Mouse (Mus musculus): Measurements from ENCODE around the gene Cngb1. TPM values are rescaled to one million over a fixed set of nuclear protein-coding genes. Genes with fewer than 3 reads are reported as not detected.

The Cngb1 gene
- total and polyA plus RNA-seq, 3 experiments: 0.03 TPM; not detected in 2

- no peak overlapping the region for H3K9ac ChIP-seq (ENCODE audit: control insufficient read depth, low read depth, low read length, poor library complexity, severe bottlenecking)
- H3K27me3 ChIP-seq (ENCODE audit: control insufficient read depth in 1 of 2, insufficient read depth in 2 of 2, low read length in 2 of 2): peaks cover 0 to 2% of the 10 kb centered on the region in 2 experiments; a peak in 3 of 4 replicates
- TF ChIP-seq KAT2A (conservative IDR thresholded peaks at IDR 0.05; ENCODE audit: low read depth, low read length): no peak
- DNase-seq (ENCODE audit: low read depth, low spot score): no peak
- H3K9me3 ChIP-seq (replicated peaks; ENCODE audit: insufficient read depth, low read length): no peaks in the 10 kb centered on the region
- H3K36me3 ChIP-seq (ENCODE audit: control insufficient read depth in 1 of 2, insufficient read depth in 2 of 2, low read length in 2 of 2): no peaks in the 10 kb centered on the region
- no peaks in the 10 kb centered on the region for H3K79me2 ChIP-seq (ENCODE audit: control insufficient read depth, insufficient read depth, low read length, poor library complexity)
- H3K27ac ChIP-seq (ENCODE audit: control insufficient read depth, low read depth, low read length): no peak overlapping the region
- H3K4me3 ChIP-seq (ENCODE audit: control insufficient read depth in 1 of 2, insufficient read depth in 1 of 2, low read depth in 2 of 2, low read length in 2 of 2): no peak overlapping the region
- H3K4me1 ChIP-seq (ENCODE audit: control insufficient read depth in 1 of 2, insufficient read depth in 2 of 2, low read length in 2 of 2): no peaks in the 10 kb centered on the region
Measured at GRCm38 (mm10) chr8:95320224-95321139, 14.1 kb upstream of the Cngb1 start.

- H3K27me3 ChIP-seq (ENCODE audit: control insufficient read depth in 1 of 2, insufficient read depth in 2 of 2, low read length in 2 of 2): peaks cover 2% of the 10 kb centered on the region in 2 experiments; a peak in 3 of 4 replicates
- H3K4me3 ChIP-seq (ENCODE audit: control insufficient read depth in 1 of 2, insufficient read depth in 1 of 2, low read depth in 2 of 2, low read length in 2 of 2): no peak overlapping the region
- H3K79me2 ChIP-seq (ENCODE audit: control insufficient read depth, insufficient read depth, low read length, poor library complexity): no peaks in the 10 kb centered on the region
- no peak for TF ChIP-seq BHLHE40 (IDR thresholded peaks at IDR 0.05; ENCODE audit: borderline replicate concordance, low read depth, low read length)
- no peak overlapping the region for H3K9ac ChIP-seq (ENCODE audit: control insufficient read depth, low read depth, low read length, poor library complexity, severe bottlenecking)
- no peaks in the 10 kb centered on the region for H3K36me3 ChIP-seq (ENCODE audit: control insufficient read depth in 1 of 2, insufficient read depth in 2 of 2, low read length in 2 of 2)
- DNase-seq (ENCODE audit: low read depth, low spot score): no peak
- no peaks in the 10 kb centered on the region for H3K9me3 ChIP-seq (replicated peaks; ENCODE audit: insufficient read depth, low read length)
- no peaks in the 10 kb centered on the region for H3K4me1 ChIP-seq (ENCODE audit: control insufficient read depth in 1 of 2, insufficient read depth in 2 of 2, low read length in 2 of 2)
- H3K27ac ChIP-seq (ENCODE audit: control insufficient read depth, low read depth, low read length): no peak overlapping the region
Measured at GRCm38 (mm10) chr8:95315350-95315749, 9.0 kb upstream of the Cngb1 start.

DNA sequence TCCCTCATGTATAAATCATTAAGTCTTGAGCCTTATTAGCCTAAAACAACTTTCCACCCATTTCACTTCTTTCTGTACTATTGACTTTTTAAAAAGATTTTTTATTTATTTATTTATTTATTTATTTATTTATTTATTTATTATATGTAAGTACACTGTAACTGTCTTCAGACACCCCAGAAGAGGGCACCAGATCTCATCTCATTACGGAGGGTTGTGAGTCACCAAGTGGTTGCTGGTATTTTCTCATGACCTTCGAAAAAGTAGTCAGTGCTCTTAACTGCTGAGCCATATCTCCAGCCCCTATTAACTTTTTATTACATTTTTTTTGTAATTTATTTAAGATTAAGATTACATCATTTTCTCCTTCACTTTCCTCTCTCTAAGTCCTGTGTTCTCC, 8.3 kb upstream of the Cngb1 start:
- H3K9ac ChIP-seq (ENCODE audit: control insufficient read depth, low read depth, low read length, poor library complexity, severe bottlenecking): no peak overlapping the region
- DNase-seq (ENCODE audit: low read depth, low spot score): no peak
- no peaks in the 10 kb centered on the region for H3K9me3 ChIP-seq (replicated peaks; ENCODE audit: insufficient read depth, low read length)
- no peak overlapping the region for H3K27ac ChIP-seq (ENCODE audit: control insufficient read depth, low read depth, low read length)
- H3K79me2 ChIP-seq (ENCODE audit: control insufficient read depth, insufficient read depth, low read length, poor library complexity): no peaks in the 10 kb centered on the region
- H3K4me1 ChIP-seq (ENCODE audit: control insufficient read depth in 1 of 2, insufficient read depth in 2 of 2, low read length in 2 of 2): no peaks in the 10 kb centered on the region
- no peaks in the 10 kb centered on the region for H3K36me3 ChIP-seq (ENCODE audit: control insufficient read depth in 1 of 2, insufficient read depth in 2 of 2, low read length in 2 of 2)
- H3K4me3 ChIP-seq (ENCODE audit: control insufficient read depth in 1 of 2, insufficient read depth in 1 of 2, low read depth in 2 of 2, low read length in 2 of 2): no peak overlapping the region
- TF ChIP-seq CHD1 (IDR thresholded peaks at IDR 0.05; ENCODE audit: low read depth, low read length): no peak
- no peak for TF ChIP-seq TBP (IDR thresholded peaks at IDR 0.05; ENCODE audit: low read depth, low read length)
- TF ChIP-seq CHD2 (IDR thresholded peaks at IDR 0.05; ENCODE audit: low read length): no peak
- TF ChIP-seq TCF12 (IDR thresholded peaks at IDR 0.05; ENCODE audit: low read depth, low read length): no peak
- TF ChIP-seq ZC3H11A (IDR thresholded peaks at IDR 0.05; ENCODE audit: low read depth, low read length): no peak
- no peak for TF ChIP-seq KAT2A (conservative IDR thresholded peaks at IDR 0.05; ENCODE audit: low read depth, low read length)
- no peak for TF ChIP-seq RCOR1 (IDR thresholded peaks at IDR 0.05; ENCODE audit: low read depth, low read length)
- no peak for TF ChIP-seq ELF1 (IDR thresholded peaks at IDR 0.05; ENCODE audit: low read depth, low read length)
- TF ChIP-seq ETS1 (IDR thresholded peaks at IDR 0.05; ENCODE audit: low read depth, low read length): no peak
- no peak for TF ChIP-seq GATA1 (IDR thresholded peaks at IDR 0.05; ENCODE audit: low read depth, low read length)
- H3K27me3 ChIP-seq (ENCODE audit: control insufficient read depth in 1 of 2, insufficient read depth in 2 of 2, low read length in 2 of 2): peaks cover 2% of the 10 kb centered on the region in 2 experiments; a peak in 3 of 4 replicates
